8 mouse cellular contexts compared by ENCODE assay signal in genomic region chr17:8525225-8525721, GRCm38 (mm10). TPM values are rescaled to one million over a fixed set of nuclear protein-coding genes. Genes with fewer than 3 reads are reported as not detected.
DNase-seq lines count a peak whose midpoint lies in the region; ATAC-seq and TF ChIP-seq lines count a peak whose summit lies in the region.

Gene Pde10a, plus strand, starts transcription at chr17:8525372.

- H3K4me2 ChIP-seq in lung, postnatal 0 days (replicated peaks; ENCODE audit: low read depth, low read length): peak within 1 kb of the TSS; percentile 73

- H3K36me3 ChIP-seq in heart, adult 2 months (ENCODE audit: control insufficient read depth, insufficient read depth, low read length): no peaks in the 10 kb centered on the region
- no peaks in the 10 kb centered on the region for H3K36me3 ChIP-seq in lung, postnatal 0 days (ENCODE audit: insufficient read depth, low read length)

- H3K9ac ChIP-seq in heart, adult 2 months (ENCODE audit: low read depth, low read length): peak within 1 kb of the TSS; percentile 36
- H3K9ac ChIP-seq in lung, postnatal 0 days (replicated peaks; ENCODE audit: low read depth): 0 out of 2 replicates have a peak within 1 kb of the TSS, but pooled peaks have one; percentile 26

- H3K4me3 ChIP-seq in heart, adult 2 months: peak within 1 kb of the TSS; percentile 54
- H3K4me3 ChIP-seq in lung, postnatal 0 days (ENCODE audit: low read depth, low read length): peak within 1 kb of the TSS; percentile 33

- no peaks in the 10 kb centered on the region for H3K27me3 ChIP-seq in heart, adult 2 months (ENCODE audit: control insufficient read depth, insufficient read depth, low read length)
- peaks cover 24% of the 10 kb centered on the region for H3K27me3 ChIP-seq in lung, postnatal 0 days (replicated peaks; ENCODE audit: insufficient read depth, low read length)

- no peaks in the 10 kb centered on the region for H3K79me2 ChIP-seq in heart, adult 2 months (replicated peaks; ENCODE audit: control insufficient read depth, insufficient read depth, low read length)

- TF ChIP-seq POLR2A in heart, adult 2 months (IDR thresholded peaks at IDR 0.05; ENCODE audit: insufficient read depth, low read depth, low read length): no peak

- intact Hi-C loops in heart, adult 2 months (cut with DNase I): no loop called here

- no peak for TF ChIP-seq CTCF in heart, adult 2 months (IDR thresholded peaks at IDR 0.05)
- TF ChIP-seq CTCF in lung, postnatal 0 days (IDR thresholded peaks at IDR 0.05): no peak

- ATAC-seq in lung, postnatal 0 days: peak; percentile 9; the same call in 1 of the 2 replicates
- no peak for ATAC-seq in erythroblast, adult 5-6 weeks (replicated peaks; ENCODE audit: low FRiP score, poor library complexity, severe bottlenecking)

- peak; percentile 49 to 53 for DNase-seq in right cerebral cortex, adult 2 months (ENCODE audit: low spot score in 2 of 2)
- DNase-seq in right cerebral cortex, postnatal 14 days: no peak
- peak; percentile 75 to 78 for DNase-seq in cerebellum, postnatal 25 days
- DNase-seq in heart, adult 2 months: peak; percentile 26 to 53
- peak; percentile 35 for DNase-seq in kidney, postnatal 10 days
- DNase-seq in lung, postnatal 0 days (ENCODE audit: low spot score): no peak
- no peak for DNase-seq in thymus, postnatal 10 days (ENCODE audit: low spot score in 2 of 2)

- WGBS in heart, adult 2 months: under 1% methylated on average over 22 of the region's 22 CpGs
- WGBS in lung, postnatal 0 days: 3% methylated on average over 21 of the region's 22 CpGs

- TF ChIP-seq EP300 in heart, adult 2 months (IDR thresholded peaks at IDR 0.05; ENCODE audit: insufficient read depth, low read depth, low read length): no peak
- no peak for TF ChIP-seq EP300 in lung, postnatal 0 days (IDR thresholded peaks at IDR 0.05)

- peaks cover 5% of the 10 kb centered on the region for H3K4me1 ChIP-seq in heart, adult 2 months (ENCODE audit: control insufficient read depth, insufficient read depth, low read length)
- H3K4me1 ChIP-seq in lung, postnatal 0 days (ENCODE audit: insufficient read depth, low read depth, low read length): peaks cover 9% of the 10 kb centered on the region; the same call in 1 of the 2 replicates

- peak within 1 kb of the TSS; percentile 38 for H3K27ac ChIP-seq in heart, adult 2 months
- H3K27ac ChIP-seq in lung, postnatal 0 days (ENCODE audit: low read length): no peak within 1 kb of the TSS

- H3K9me3 ChIP-seq in lung, postnatal 0 days (ENCODE audit: low read length): no peaks in the 10 kb centered on the region

RNA-seq across cellular contexts. Expression of gene Pde10a, which starts in this region (rescaled TPM):
- 1 to 10 TPM; 1.9 to 2.2 TPM for total RNA-seq in heart, adult 2 months (2021)
- 1.4 and 2.3 TPM in 2 replicates for polyA plus RNA-seq in heart, adult 2 months (2012; rRNA removed)
- 0.86 and 0.89 TPM in 2 replicates for polyA plus RNA-seq in lung, postnatal 0 days (2015; fragmentation: Nextera tagmentation; extraction: Ambion mirVana)
- 0.63 and 0.77 TPM in 2 replicates for total RNA-seq in erythroblast, adult 5-6 weeks (2015; ENCODE audit: low replicate concordance)
- 0.42 TPM in 1 of 2 replicates, not detected in the other for total RNA-seq in erythroblast, adult 5-6 weeks (2017; ENCODE audit: low replicate concordance)

Comparison
In these comparisons a context has a peak if more than half of its experiments do, and no peak if none do; other contexts are left out.
1. DNase-seq: peak in right cerebral cortex, adult 2 months (2 of 2), cerebellum, postnatal 25 days (2 of 2), heart, adult 2 months (2 of 2) and kidney, postnatal 10 days (single experiment); none in right cerebral cortex, postnatal 14 days (single experiment), lung, postnatal 0 days (single experiment) and thymus, postnatal 10 days (0 of 2).
2. Peak in ATAC-seq, H3K4me3 ChIP-seq, H3K9ac ChIP-seq and H3K4me2 ChIP-seq in lung, postnatal 0 days; RNA of the gene not detected or under 1 TPM.